Mouse (Mus musculus) C3H10T1/2 (cell line): ENCODE data around the gene Gm5483. TPM values are rescaled to one million over a fixed set of nuclear protein-coding genes. Genes with fewer than 3 reads are reported as not detected.

Source experiments
- polyA plus RNA-seq, 2 experiments: library from polyadenylated mRNA; unstranded; fragments of >200 nt; fragmentation: generic; extraction: Trizol; gene quantifications; one replicate each; pipeline ENCODE4 v1.2.1; 2012; ENCODE audit warnings: missing spikeins in 2 of 2

Gene Gm5483
- polyA plus RNA-seq, result not detected

DNA sequence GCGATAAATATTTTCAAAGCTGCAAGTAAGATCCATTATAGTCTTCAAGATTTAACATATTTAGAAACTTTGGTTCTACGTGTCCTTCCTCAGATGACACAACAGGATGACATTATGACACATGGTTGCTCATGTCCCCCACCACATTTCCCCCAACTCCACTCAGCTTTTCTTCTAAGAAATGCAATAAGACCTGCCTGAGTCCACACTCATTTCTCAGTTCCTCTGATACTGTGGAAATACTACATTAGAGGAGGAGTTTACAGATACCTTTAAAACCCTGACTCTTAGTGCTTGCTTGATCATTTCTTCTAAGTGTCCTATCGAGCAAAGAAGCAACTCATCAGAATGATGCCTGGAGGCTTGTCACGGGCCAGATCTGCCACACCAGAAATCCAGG, at the start of gene Gm5483:
TSS of gene Gm5483 (plus strand) at position 301 of the 400 bp plus-strand sequence.

DNA sequence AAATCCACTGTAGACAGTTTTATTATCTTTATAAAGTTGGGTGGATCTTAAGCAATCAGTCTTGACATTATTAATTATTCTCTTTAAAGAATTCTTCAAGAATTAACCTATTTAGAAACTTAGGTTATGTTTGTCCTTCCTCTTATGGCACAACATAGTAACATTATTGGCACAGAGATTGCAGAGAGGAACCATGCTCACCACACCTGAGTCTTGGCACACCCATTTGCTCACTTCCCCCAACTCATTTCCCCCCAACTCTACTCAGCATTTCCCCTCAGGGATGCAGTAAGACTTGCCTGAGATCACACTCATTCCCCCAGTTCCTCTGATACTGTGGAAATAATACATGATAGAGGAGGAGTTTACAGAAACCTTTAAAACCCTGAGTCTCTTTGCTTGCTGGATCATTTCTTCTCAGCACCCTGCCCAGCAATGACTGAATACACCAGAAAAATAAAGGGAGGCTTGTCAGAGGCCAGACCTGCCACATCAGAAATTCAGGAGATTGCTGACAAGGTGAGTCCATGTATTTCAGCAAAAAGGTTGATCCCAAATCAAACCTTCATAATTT, 27.5 kb upstream of the Gm5483 start, which contains the start of gene Stfa2l1:
TSS of gene Stfa2l1 (plus strand) at position 410 of the 574 bp plus-strand sequence.

DNA sequence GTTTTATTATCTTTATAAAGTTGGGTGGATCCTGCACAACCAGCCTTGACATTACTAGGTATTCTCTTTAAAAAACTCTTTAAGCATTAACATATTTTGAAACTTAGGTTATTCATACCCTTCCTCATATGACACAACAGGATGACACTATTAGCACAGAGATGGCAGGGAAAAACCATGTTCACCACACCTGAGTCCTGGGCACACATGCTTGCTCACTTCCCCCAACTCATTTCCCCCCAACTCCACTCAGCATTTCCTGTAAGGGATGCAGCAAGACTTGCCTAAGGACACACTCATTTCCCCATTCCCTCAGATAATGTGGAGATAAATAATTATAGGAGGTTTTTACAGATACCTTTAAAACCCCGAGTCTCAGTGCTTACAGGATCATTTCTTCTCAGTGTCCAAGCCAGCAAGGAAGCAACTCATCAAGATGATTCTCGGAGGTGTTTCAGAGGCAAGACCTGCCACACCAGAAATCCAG, 26.0 kb downstream of the Gm5483 start, which contains the start of gene Gm5416:
TSS of gene Gm5416 (plus strand) at position 437 of the 487 bp plus-strand sequence.

DNA sequence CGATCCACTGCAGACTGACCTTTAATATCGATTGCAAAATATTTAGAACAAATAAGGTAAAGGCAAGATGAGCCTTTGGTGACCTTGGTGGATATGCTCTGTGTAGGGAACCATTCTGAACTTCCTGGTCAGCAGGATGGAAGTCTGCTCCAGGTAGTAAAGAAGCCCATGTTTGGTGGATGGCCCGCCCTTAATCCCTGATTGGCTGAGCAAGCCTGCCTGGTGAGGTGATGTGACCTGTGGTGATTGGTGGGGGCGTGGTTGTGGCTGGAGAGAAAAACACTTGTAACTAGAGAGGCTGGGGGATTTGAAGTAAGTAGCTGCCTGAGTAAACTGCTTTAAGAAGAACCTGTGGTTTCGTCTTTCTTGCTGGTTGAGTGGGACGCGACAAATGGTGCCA, 37.2 kb downstream of the Gm5483 start, which contains the start of gene 2010005H15Rik:
TSS of gene 2010005H15Rik (plus strand) at position 301 of the 400 bp plus-strand sequence.

Other genes starting within 250 kb of the Gm5483 start
- gene Parp9, start 245.7 kb upstream of the Gm5483 start, polyA plus RNA-seq, result 1 to 10 TPM in 1 of 2 experiments, under 1 TPM in 1; 0.11 to 4.6 TPM
- 1 to 10 TPM in 1 of 2 experiments, under 1 TPM in 1; 0.11 to 2.6 TPM for gene Dtx3l, start 245.1 kb upstream of the Gm5483 start, polyA plus RNA-seq
- gene Kpna1, start 205.5 kb upstream of the Gm5483 start, polyA plus RNA-seq, result 1 to 10 TPM in 1 of 2 experiments, under 1 TPM in 1; 0.69 to 2.9 TPM
- gene Wdr5b, start 143.0 kb upstream of the Gm5483 start, polyA plus RNA-seq, result 1 to 10 TPM in 1 of 2 experiments, under 1 TPM in 1; 0.39 to 3.4 TPM
- gene Fam162a, start 112.6 kb upstream of the Gm5483 start, polyA plus RNA-seq, result 100 to 1,000 TPM in 1 of 2 experiments, 10 to 100 TPM in 1; 74.6 to 144 TPM
- 10 to 100 TPM; 13.4 to 26.5 TPM for gene Ccdc58, start 112.5 kb upstream of the Gm5483 start, polyA plus RNA-seq
- gene Csta1, start 53.0 kb upstream of the Gm5483 start, polyA plus RNA-seq, result not detected
- gene Stfa2l1, start 27.4 kb upstream of the Gm5483 start, polyA plus RNA-seq, result not detected
- gene Gm5416, start 26.2 kb downstream of the Gm5483 start, polyA plus RNA-seq, result not detected
- under 1 TPM in 1 of 2 experiments, not detected in 1; 0.92 TPM for gene 2010005H15Rik, start 37.3 kb downstream of the Gm5483 start, polyA plus RNA-seq
- gene Stfa1, start 92.7 kb downstream of the Gm5483 start, polyA plus RNA-seq, result not detected
- not detected for gene BC117090, start 150.1 kb downstream of the Gm5483 start, polyA plus RNA-seq
- not detected for gene BC100530, start 183.5 kb downstream of the Gm5483 start, polyA plus RNA-seq
- gene Stfa2, start 224.2 kb downstream of the Gm5483 start, polyA plus RNA-seq, result not detected